Mouse (Mus musculus): Measurements from ENCODE around the gene Entr1. TPM values are rescaled to one million over a fixed set of nuclear protein-coding genes. Genes with fewer than 3 reads are reported as not detected.
"Not testable (repeated sequence)": the region's sequence is repeated elsewhere in the genome, so short reads cannot be mapped to it uniquely, and the experiment has no call there.

Gene Entr1
- polyA plus RNA-seq, 1 experiment from 2014 or later = 52.6 TPM

DNA sequence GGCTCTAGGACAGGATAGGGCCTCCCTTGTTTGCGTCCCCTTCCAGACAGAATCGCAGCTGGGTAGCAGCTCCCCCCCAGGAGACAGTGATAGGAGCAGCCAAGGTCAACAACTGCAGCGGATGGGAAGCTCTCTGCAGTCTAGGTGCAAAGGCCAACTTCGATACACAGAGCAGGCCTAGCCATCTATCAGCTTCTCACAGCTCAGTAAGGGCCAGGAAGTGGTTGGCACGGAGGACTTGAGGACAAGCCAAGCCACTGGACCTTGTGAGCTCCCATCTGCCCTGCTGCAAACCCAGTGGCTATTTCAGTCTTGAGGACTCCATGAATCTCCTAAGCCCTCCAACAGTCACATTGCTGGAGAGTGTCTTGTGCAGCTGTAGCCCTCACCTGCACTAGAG is 10.5 kb upstream of the Entr1 start:
- WGBS = 66% methylated on average over 5 of the region's 5 CpGs
- Histone ChIP-seq H3K4me3 (ENCODE audit: low read depth, low read length) (no peak overlapping the region), H3K9me3 (ENCODE audit: control insufficient read depth, low read length) (no peaks in the 10 kb centered on the region), H3K4me2 (replicated peaks; ENCODE audit: low read depth) (no peak overlapping the region), H3K27me3 (ENCODE audit: control insufficient read depth, insufficient read depth, low read length) (no peaks in the 10 kb centered on the region), H3K9ac (ENCODE audit: low read length) (no peak overlapping the region), H3K4me1 (replicated peaks; ENCODE audit: control insufficient read depth, insufficient read depth) (no peaks in the 10 kb centered on the region), H3K36me3 (ENCODE audit: control insufficient read depth, insufficient read depth, low read length) (peaks cover 51% of the 10 kb centered on the region), H3K27ac (replicated peaks) (no peak overlapping the region)
- ATAC-seq (ENCODE audit: low FRiP score, low TSS enrichment) = no peak
- DNase-seq (ENCODE audit: low spot score) = no peak
- TF ChIP-seq CTCF (IDR thresholded peaks at IDR 0.05; ENCODE audit: low read depth) (no peak), EP300 (optimal IDR thresholded peaks at IDR 0.05) (no peak)

- H3K4me3 ChIP-seq (ENCODE audit: low read depth, low read length) = no peak overlapping the region
- no peak overlapping the region for H3K27ac ChIP-seq (replicated peaks)
- H3K4me1 ChIP-seq (replicated peaks; ENCODE audit: control insufficient read depth, insufficient read depth) = no peaks in the 10 kb centered on the region
- ATAC-seq (ENCODE audit: low FRiP score, low TSS enrichment) = no peak
- 83% methylated on average over 8 of the region's 8 CpGs for WGBS
- no peak overlapping the region for H3K4me2 ChIP-seq (replicated peaks; ENCODE audit: low read depth)
- H3K9me3 ChIP-seq (ENCODE audit: control insufficient read depth, low read length) = no peaks in the 10 kb centered on the region
- TF ChIP-seq EP300 (optimal IDR thresholded peaks at IDR 0.05) = no peak
- no peak for TF ChIP-seq CTCF (IDR thresholded peaks at IDR 0.05; ENCODE audit: low read depth)
- H3K36me3 ChIP-seq (ENCODE audit: control insufficient read depth, insufficient read depth, low read length) = peaks cover 55% of the 10 kb centered on the region
- H3K9ac ChIP-seq (ENCODE audit: low read length) = no peak overlapping the region
- no peak for DNase-seq (ENCODE audit: low spot score)
- H3K27me3 ChIP-seq (ENCODE audit: control insufficient read depth, insufficient read depth, low read length) = no peaks in the 10 kb centered on the region
Measured at GRCm38 (mm10) chr2:26398978-26399377, 9.9 kb upstream of the Entr1 start.

- no peak for DNase-seq (ENCODE audit: low spot score)
- Histone ChIP-seq H3K36me3 (ENCODE audit: control insufficient read depth, insufficient read depth, low read length) (peaks cover 43% of the 10 kb centered on the region), H3K4me2 (replicated peaks; ENCODE audit: low read depth) (no peak overlapping the region), H3K27ac (replicated peaks) (no peak overlapping the region), H3K9ac (ENCODE audit: low read length) (no peak overlapping the region), H3K4me3 (ENCODE audit: low read depth, low read length) (no peak overlapping the region), H3K9me3 (ENCODE audit: control insufficient read depth, low read length) (no peaks in the 10 kb centered on the region), H3K4me1 (replicated peaks; ENCODE audit: control insufficient read depth, insufficient read depth) (no peaks in the 10 kb centered on the region), H3K27me3 (ENCODE audit: control insufficient read depth, insufficient read depth, low read length) (no peaks in the 10 kb centered on the region)
- TF ChIP-seq EP300 (optimal IDR thresholded peaks at IDR 0.05) (no peak), CTCF (IDR thresholded peaks at IDR 0.05; ENCODE audit: low read depth) (no peak)
- no peak for ATAC-seq (ENCODE audit: low FRiP score, low TSS enrichment)
- 85% methylated on average over 6 of the region's 6 CpGs for WGBS
Measured at GRCm38 (mm10) chr2:26391617-26392016, 2.5 kb upstream of the Entr1 start.

DNA sequence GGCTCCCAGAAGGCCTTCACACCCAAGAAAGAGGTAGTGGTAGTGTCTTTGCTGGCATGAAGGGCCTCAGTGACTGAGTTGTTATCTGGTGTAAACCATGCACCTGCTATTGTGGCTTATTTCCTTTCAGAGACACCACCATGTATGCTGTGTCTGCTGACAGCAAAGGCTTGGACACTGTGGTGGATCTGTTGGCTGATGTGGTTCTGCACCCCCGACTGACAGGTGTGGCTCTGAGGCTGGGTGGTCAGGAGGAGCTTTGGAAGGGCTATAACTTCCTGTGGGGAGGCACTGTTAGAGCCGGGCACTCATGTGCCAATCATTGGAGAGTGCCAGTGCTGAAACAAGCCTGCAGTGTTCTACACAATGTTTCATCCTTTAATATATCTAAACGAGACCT is 1.8 kb upstream of the Entr1 start:
- no peaks in the 10 kb centered on the region for H3K27me3 ChIP-seq (ENCODE audit: control insufficient read depth, insufficient read depth, low read length)
- ATAC-seq (ENCODE audit: low FRiP score, low TSS enrichment) (no peak), DNase-seq (ENCODE audit: low spot score) (no peak)
- H3K36me3 ChIP-seq (ENCODE audit: control insufficient read depth, insufficient read depth, low read length) = peaks cover 41% of the 10 kb centered on the region
- WGBS = 82% methylated on average over 3 of the region's 3 CpGs
- H3K4me3 ChIP-seq (ENCODE audit: low read depth, low read length) = no peak overlapping the region
- no peak overlapping the region for H3K27ac ChIP-seq (replicated peaks)
- no peaks in the 10 kb centered on the region for H3K9me3 ChIP-seq (ENCODE audit: control insufficient read depth, low read length)
- TF ChIP-seq CTCF (IDR thresholded peaks at IDR 0.05; ENCODE audit: low read depth) (no peak), EP300 (optimal IDR thresholded peaks at IDR 0.05) (no peak)
- H3K9ac ChIP-seq (ENCODE audit: low read length) = no peak overlapping the region
- no peak overlapping the region for H3K4me2 ChIP-seq (replicated peaks; ENCODE audit: low read depth)
- H3K4me1 ChIP-seq (replicated peaks; ENCODE audit: control insufficient read depth, insufficient read depth) = no peaks in the 10 kb centered on the region

GRCm38 (mm10) chr2:26388682-26389153 is 398 bp downstream of the Entr1 start:
- peak; percentile 60 for ATAC-seq (ENCODE audit: low FRiP score, low TSS enrichment)
- H3K4me1 ChIP-seq (replicated peaks; ENCODE audit: control insufficient read depth, insufficient read depth) = no peaks in the 10 kb centered on the region
- H3K9me3 ChIP-seq (ENCODE audit: control insufficient read depth, low read length) = no peaks in the 10 kb centered on the region
- under 1% methylated on average over 45 of the region's 45 CpGs for WGBS
- peak overlapping the region; percentile 97 for H3K4me3 ChIP-seq (ENCODE audit: low read depth, low read length)
- TF ChIP-seq CTCF (IDR thresholded peaks at IDR 0.05; ENCODE audit: low read depth) (no peak), EP300 (optimal IDR thresholded peaks at IDR 0.05) (no peak)
- peak overlapping the region; percentile 94 for H3K9ac ChIP-seq (ENCODE audit: low read length)
- peaks cover 46% of the 10 kb centered on the region for H3K36me3 ChIP-seq (ENCODE audit: control insufficient read depth, insufficient read depth, low read length)
- no peaks in the 10 kb centered on the region for H3K27me3 ChIP-seq (ENCODE audit: control insufficient read depth, insufficient read depth, low read length)
- H3K27ac ChIP-seq (replicated peaks) = peak overlapping the region; percentile 69
- H3K4me2 ChIP-seq (replicated peaks; ENCODE audit: low read depth) = peak overlapping the region; percentile 96
- DNase-seq (ENCODE audit: low spot score) = no peak

- Histone ChIP-seq H3K4me1 (replicated peaks; ENCODE audit: control insufficient read depth, insufficient read depth) (no peaks in the 10 kb centered on the region), H3K27ac (replicated peaks) (no peak overlapping the region), H3K4me2 (replicated peaks; ENCODE audit: low read depth) (no peak overlapping the region), H3K9me3 (ENCODE audit: control insufficient read depth, low read length) (no peaks in the 10 kb centered on the region), H3K27me3 (ENCODE audit: control insufficient read depth, insufficient read depth, low read length) (no peaks in the 10 kb centered on the region), H3K36me3 (ENCODE audit: control insufficient read depth, insufficient read depth, low read length) (peaks cover 43% of the 10 kb centered on the region), H3K9ac (ENCODE audit: low read length) (peak overlapping the region; percentile 43), H3K4me3 (ENCODE audit: low read depth, low read length) (no peak overlapping the region)
- DNase-seq (ENCODE audit: low spot score) (no peak), ATAC-seq (ENCODE audit: low FRiP score, low TSS enrichment) (no peak)
- TF ChIP-seq CTCF (IDR thresholded peaks at IDR 0.05; ENCODE audit: low read depth) (no peak), EP300 (optimal IDR thresholded peaks at IDR 0.05) (no peak)
- 80% methylated on average over 3 of the region's 3 CpGs for WGBS
Measured at GRCm38 (mm10) chr2:26387713-26388112, 1.4 kb downstream of the Entr1 start.

DNA sequence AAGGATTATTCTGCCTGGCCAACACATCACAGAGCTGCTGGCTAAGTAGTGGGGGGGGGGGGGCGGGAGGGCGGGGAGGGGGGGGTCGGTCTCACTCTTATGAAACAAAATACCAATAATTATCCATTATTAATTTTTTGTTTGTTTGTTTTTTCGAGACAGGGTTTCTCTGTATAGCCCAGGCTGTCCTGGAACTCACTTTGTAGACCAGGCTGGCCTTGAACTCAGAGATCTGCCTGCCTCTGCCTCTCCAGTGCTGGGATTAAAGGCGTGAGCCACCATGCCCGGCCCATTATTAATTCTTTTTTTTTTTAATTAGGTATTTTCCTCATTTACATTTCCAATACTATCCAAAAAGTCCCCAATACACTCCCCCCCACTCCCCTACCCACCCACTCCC is 8.2 kb downstream of the Entr1 start:
- H3K9ac ChIP-seq (ENCODE audit: low read length) = peak overlapping the region; percentile 77
- peak overlapping the region; percentile 67 for H3K4me3 ChIP-seq (ENCODE audit: low read depth, low read length)
- DNase-seq (ENCODE audit: low spot score); H3K9me3 ChIP-seq (ENCODE audit: control insufficient read depth, low read length); H3K27me3 ChIP-seq (ENCODE audit: control insufficient read depth, insufficient read depth, low read length); H3K27ac ChIP-seq (replicated peaks); ATAC-seq (ENCODE audit: low FRiP score, low TSS enrichment); H3K4me1 ChIP-seq (replicated peaks; ENCODE audit: control insufficient read depth, insufficient read depth): not testable (repeated sequence)
- peak overlapping the region; percentile 90 for H3K4me2 ChIP-seq (replicated peaks; ENCODE audit: low read depth)
- peaks cover 31% of the 10 kb centered on the region for H3K36me3 ChIP-seq (ENCODE audit: control insufficient read depth, insufficient read depth, low read length)
- 28% methylated on average over 6 of the region's 6 CpGs for WGBS

Measured in stomach, postnatal 0 days (tissue).